Mouse (Mus musculus) neural tube, embryonic 11.5 days (tissue): Measurements from ENCODE around the gene Cdk7. TPM values are rescaled to one million over a fixed set of nuclear protein-coding genes. Genes with fewer than 3 reads are reported as not detected.

Experiments used
- ATAC-seq: fragments of 200-750 bp; cut with Nextera tagmentation; 2 replicates; pipeline ENCODE4 v1.8.0; 2017; ENCODE audit warnings: moderate number of reproducible peaks, mild to moderate bottlenecking, moderate TSS enrichment, moderate library complexity; ENCODE audit not compliant: insufficient read depth, low FRiP score, low TSS enrichment
- DNase-seq: peaks from one replicate; pipeline ENCODE4 v3.0.0-alpha.2; 2015; ENCODE audit warnings: low spot score
- H3K27ac ChIP-seq: fragments of 300-500 bp; sonication (generic); 2 replicates; pipeline ENCODE4 v1.5.1; 2014; ENCODE audit warnings: low read depth, mild to moderate bottlenecking, low read length
- H3K27me3 ChIP-seq: fragments of 300-500 bp; sonication (generic); 2 replicates; pipeline ENCODE4 v1.6.1; 2014; ENCODE audit warnings: mild to moderate bottlenecking, low read length, mixed read lengths; ENCODE audit not compliant: control insufficient read depth, insufficient read depth
- H3K36me3 ChIP-seq: fragments of 300-500 bp; sonication (generic); 2 replicates; pipeline ENCODE4 v1.6.1; 2014; ENCODE audit warnings: mild to moderate bottlenecking, low read length, moderate library complexity, mixed read lengths; ENCODE audit not compliant: control insufficient read depth, insufficient read depth
- H3K4me1 ChIP-seq: fragments of 300-500 bp; sonication (generic); 2 replicates; pipeline ENCODE4 v1.6.1; 2014; ENCODE audit warnings: low read length, mixed read lengths; ENCODE audit not compliant: control insufficient read depth, insufficient read depth
- H3K4me2 ChIP-seq: fragments of 300-500 bp; sonication (generic); 2 replicates; pipeline ENCODE4 v1.6.1; 2014; ENCODE audit warnings: low read depth, mild to moderate bottlenecking, moderate library complexity
- H3K4me3 ChIP-seq: fragments of 300-500 bp; sonication (generic); 2 replicates; pipeline ENCODE4 v1.5.1; 2014; ENCODE audit warnings: low read depth, low read length
- H3K9ac ChIP-seq: fragments of 300-500 bp; sonication (generic); 2 replicates; pipeline ENCODE4 v1.6.1; 2014; ENCODE audit warnings: mild to moderate bottlenecking, low read length
- H3K9me3 ChIP-seq: fragments of 300-500 bp; sonication (generic); 2 replicates; pipeline ENCODE4 v1.6.1; 2016; ENCODE audit warnings: low read length; ENCODE audit not compliant: control insufficient read depth
- WGBS: fragments of 180-500 bp; shearing (Covaris S2); extraction: QIAGEN DNeasy Blood & Tissue Kit; methylation state at CpG from one replicate; pipeline ENCODE4 v1.1.7; 2014; 5-methylcytosine and 5-hydroxymethylcytosine counted together
- polyA plus RNA-seq: library from polyadenylated mRNA; unstranded; fragments of >200 nt; fragmentation: Nextera tagmentation; extraction: Ambion mirVana; gene quantifications from 2 replicates; pipeline ENCODE4 v1.2.1, GENCODE M21; 2014

The Cdk7 gene
- polyA plus RNA-seq, 1 experiment from 2014 or later: 69.0 TPM

DNA sequence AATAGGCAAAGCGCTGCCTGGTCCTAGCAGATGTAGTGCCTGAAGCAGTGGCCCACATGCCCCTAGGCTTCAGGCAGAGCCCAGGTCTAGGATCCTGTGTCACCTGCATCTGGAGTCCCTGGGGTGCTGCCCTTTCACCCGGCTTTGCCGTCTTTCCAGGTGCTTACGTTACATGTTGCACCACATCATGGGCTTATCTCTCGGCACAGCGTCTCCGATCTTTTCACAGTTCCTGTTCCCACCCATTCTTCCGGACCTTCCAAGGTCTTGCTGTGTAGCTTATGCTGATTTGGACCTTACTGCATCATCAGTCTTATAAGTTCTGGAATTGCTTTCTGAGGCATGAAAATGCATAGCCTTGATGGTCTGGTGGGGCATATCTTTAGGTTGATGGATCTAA, 21.8 kb upstream of the Cdk7 start:
- Histone ChIP-seq H3K4me1 (no peaks in the 10 kb centered on the region), H3K36me3 (no peaks in the 10 kb centered on the region), H3K4me3 (no peak overlapping the region), H3K9me3 (no peaks in the 10 kb centered on the region), H3K9ac (no peak overlapping the region), H3K27ac (no peak overlapping the region), H3K27me3 (no peaks in the 10 kb centered on the region), H3K4me2 (no peak overlapping the region)
- ATAC-seq (no peak), DNase-seq (no peak)
- WGBS: 86% methylated on average over 8 of the region's 8 CpGs

GRCm38 (mm10) chr13:100751402-100751801, 20.7 kb upstream of the Cdk7 start:
- Histone ChIP-seq H3K9ac (no peak overlapping the region), H3K4me1 (no peaks in the 10 kb centered on the region), H3K4me3 (no peak overlapping the region), H3K36me3 (no peaks in the 10 kb centered on the region), H3K4me2 (no peak overlapping the region), H3K9me3 (no peaks in the 10 kb centered on the region), H3K27me3 (no peaks in the 10 kb centered on the region), H3K27ac (no peak overlapping the region)
- no peak for ATAC-seq
- DNase-seq: no peak
- WGBS: 75% methylated on average over 3 of the region's 3 CpGs

GRCm38 (mm10) chr13:100750799-100751198, 20.1 kb upstream of the Cdk7 start:
- H3K4me3 ChIP-seq: no peak overlapping the region
- H3K4me1 ChIP-seq: no peaks in the 10 kb centered on the region
- H3K27me3 ChIP-seq: no peaks in the 10 kb centered on the region
- H3K27ac ChIP-seq: no peak overlapping the region
- 87% methylated on average over 5 of the region's 5 CpGs for WGBS
- DNase-seq (no peak), ATAC-seq (no peak)
- no peaks in the 10 kb centered on the region for H3K36me3 ChIP-seq
- H3K9ac ChIP-seq: no peak overlapping the region
- H3K4me2 ChIP-seq: no peak overlapping the region
- H3K9me3 ChIP-seq: no peaks in the 10 kb centered on the region

DNA sequence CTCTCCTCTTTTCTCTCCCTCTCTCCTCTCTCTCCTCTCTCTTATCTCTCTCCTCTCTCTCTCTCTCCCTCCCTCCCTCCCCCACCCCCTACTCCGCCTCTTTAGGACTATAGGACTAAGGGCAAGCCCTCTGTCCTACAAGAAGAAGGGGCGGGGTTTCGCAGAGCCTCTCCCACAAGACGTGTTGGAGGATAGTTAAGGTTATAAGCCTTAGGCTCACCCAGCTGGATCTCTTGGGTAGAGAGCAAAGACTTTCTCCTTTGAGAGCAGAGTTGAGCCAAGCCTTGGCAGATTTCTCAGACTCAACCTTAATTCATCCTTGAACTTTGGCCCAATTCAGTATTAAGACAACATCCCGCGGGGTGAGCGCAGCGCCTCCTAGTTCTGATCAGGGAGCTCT, 17.9 kb upstream of the Cdk7 start:
- 33% methylated on average over 8 of the region's 8 CpGs for WGBS
- Histone ChIP-seq H3K27ac (no peak overlapping the region), H3K36me3 (no peaks in the 10 kb centered on the region), H3K4me1 (no peaks in the 10 kb centered on the region; the same call in 1 of the 2 replicates), H3K4me2 (no peak overlapping the region), H3K9me3 (no peaks in the 10 kb centered on the region), H3K4me3 (no peak overlapping the region), H3K9ac (no peak overlapping the region), H3K27me3 (no peaks in the 10 kb centered on the region)
- ATAC-seq (no peak), DNase-seq (no peak)

GRCm38 (mm10) chr13:100746090-100746489, 15.4 kb upstream of the Cdk7 start:
- Histone ChIP-seq H3K4me3 (no peak overlapping the region), H3K4me1 (no peaks in the 10 kb centered on the region; the same call in 1 of the 2 replicates), H3K36me3 (no peaks in the 10 kb centered on the region), H3K27ac (no peak overlapping the region), H3K4me2 (no peak overlapping the region), H3K27me3 (no peaks in the 10 kb centered on the region), H3K9me3 (no peaks in the 10 kb centered on the region), H3K9ac (no peak overlapping the region)
- DNase-seq (no peak), ATAC-seq (no peak)
- 90% methylated on average over 3 of the region's 3 CpGs for WGBS

DNA sequence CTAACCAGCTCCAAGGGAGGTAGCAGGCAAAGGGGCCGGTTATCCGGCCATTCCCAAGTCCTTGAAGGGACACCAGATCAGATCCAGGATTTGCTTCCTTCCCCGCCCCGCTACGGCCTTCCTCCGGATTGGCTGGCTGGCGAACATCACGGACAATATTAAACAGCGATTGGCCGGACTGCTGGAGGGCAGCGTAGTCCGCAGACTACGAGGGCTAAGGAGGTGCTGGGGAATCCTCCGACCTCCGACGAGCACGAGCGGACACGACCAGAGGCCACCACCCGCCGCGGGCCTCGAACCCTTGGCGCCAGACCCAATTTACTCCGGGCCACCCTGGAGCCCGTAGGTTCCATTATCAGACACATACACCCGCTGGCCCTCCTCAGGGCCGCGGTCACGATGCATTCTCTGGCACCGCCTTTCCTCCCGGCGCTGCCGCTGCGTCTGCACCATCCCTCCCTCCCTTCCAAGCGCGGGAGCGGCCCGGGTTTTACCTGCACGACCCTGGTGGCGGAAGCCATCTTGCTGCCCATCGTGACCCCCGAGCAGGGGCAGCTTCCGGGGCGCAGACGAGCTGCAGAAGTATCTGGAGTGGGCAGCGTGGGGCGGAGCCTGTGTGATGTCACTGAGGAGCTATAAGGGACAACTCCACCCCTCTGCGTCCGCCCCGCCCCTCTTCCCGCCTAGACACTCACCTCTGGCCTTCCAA, 13.5 kb upstream of the Cdk7 start, which contains the start of gene Mrps36:
Mrps36 (minus strand) TSS at position 624 of the 709 bp plus-strand sequence.
- H3K27me3 ChIP-seq: no peaks in the 10 kb centered on the region
- WGBS: under 1% methylated on average over 52 of the region's 52 CpGs
- H3K4me1 ChIP-seq: no peaks in the 10 kb centered on the region; the same call in 1 of the 2 replicates
- no peaks in the 10 kb centered on the region for H3K9me3 ChIP-seq
- H3K9ac ChIP-seq: peak within 1 kb of the TSS; percentile 64
- ATAC-seq: peak; percentile 97
- H3K4me3 ChIP-seq: peak within 1 kb of the TSS; percentile 50
- H3K36me3 ChIP-seq: no peaks in the 10 kb centered on the region
- H3K27ac ChIP-seq: peak within 1 kb of the TSS; percentile 91
- DNase-seq: peak; percentile 93
- peak within 1 kb of the TSS; percentile 51 for H3K4me2 ChIP-seq

DNA sequence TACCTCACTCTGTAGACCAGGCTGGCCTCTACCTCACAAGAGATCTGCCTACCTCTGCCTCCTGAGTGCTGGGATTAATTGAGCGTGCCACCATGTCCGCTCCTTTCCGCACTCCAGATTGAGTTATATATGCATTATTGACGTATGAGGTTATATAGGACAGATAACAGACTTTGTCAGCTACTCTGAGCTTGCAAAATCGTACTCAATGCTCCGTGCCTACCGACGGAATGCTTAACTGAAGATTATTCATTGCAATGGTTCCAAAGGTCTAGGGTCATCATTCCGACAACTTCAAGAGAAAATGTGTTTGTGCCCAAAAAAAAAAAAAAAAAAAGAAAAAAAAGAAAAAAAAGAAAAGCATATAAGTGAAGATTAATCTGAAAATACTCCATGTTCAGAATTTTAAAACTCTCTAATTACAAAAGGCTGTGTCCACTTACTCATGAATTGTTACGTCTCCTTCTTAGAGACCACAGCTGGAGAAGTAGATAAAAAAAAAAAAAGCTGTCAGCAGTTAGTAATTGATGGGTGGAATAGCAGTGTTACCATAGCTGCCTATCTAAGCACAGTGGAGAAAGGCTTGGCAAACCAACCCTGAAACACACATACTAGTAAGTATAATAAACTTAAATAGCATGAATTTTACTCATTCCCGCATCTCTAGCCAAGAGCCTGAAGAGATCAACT, 12.8 kb upstream of the Cdk7 start:
- no peaks in the 10 kb centered on the region for H3K9me3 ChIP-seq
- no peaks in the 10 kb centered on the region for H3K27me3 ChIP-seq
- peak overlapping the region; percentile 50 for H3K4me3 ChIP-seq
- peak; percentile 60 for ATAC-seq
- no peaks in the 10 kb centered on the region; the same call in 1 of the 2 replicates for H3K4me1 ChIP-seq
- peak overlapping the region; percentile 39; the same call in 1 of the 2 replicates for H3K27ac ChIP-seq
- DNase-seq: no peak
- 67% methylated on average over 11 of the region's 11 CpGs for WGBS
- H3K9ac ChIP-seq: peak overlapping the region; percentile 64
- no peaks in the 10 kb centered on the region for H3K36me3 ChIP-seq
- H3K4me2 ChIP-seq: peak overlapping the region; percentile 51

GRCm38 (mm10) chr13:100742831-100743230, 12.1 kb upstream of the Cdk7 start:
- H3K4me1 ChIP-seq: no peaks in the 10 kb centered on the region; the same call in 1 of the 2 replicates
- no peaks in the 10 kb centered on the region for H3K27me3 ChIP-seq
- 91% methylated on average over 5 of the region's 5 CpGs for WGBS
- no peak overlapping the region for H3K4me3 ChIP-seq
- ATAC-seq (no peak), DNase-seq (no peak)
- H3K9ac ChIP-seq: no peak overlapping the region
- H3K36me3 ChIP-seq: no peaks in the 10 kb centered on the region
- no peaks in the 10 kb centered on the region for H3K9me3 ChIP-seq
- no peak overlapping the region for H3K4me2 ChIP-seq
- no peak overlapping the region for H3K27ac ChIP-seq

DNA sequence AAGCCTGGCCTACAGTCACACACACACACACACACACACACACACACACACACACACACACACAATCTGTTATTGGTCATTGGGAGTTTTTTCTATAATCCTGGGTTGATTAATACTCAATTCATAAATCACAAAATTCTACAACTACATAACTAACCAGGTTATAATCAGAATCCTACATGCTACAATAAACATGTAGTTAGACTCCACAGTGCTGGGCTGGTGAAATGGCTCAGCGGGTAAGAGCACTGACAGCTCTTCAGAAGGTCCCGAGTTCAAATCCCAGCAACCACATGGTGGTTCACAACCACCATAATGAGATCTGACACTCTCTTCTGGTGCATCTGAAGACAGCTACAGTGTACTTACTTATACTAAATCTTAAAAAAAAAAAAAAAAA, 2.0 kb upstream of the Cdk7 start:
- no peak for DNase-seq
- Histone ChIP-seq H3K36me3 (peaks cover 4% of the 10 kb centered on the region; the same call in 1 of the 2 replicates), H3K9me3 (no peaks in the 10 kb centered on the region), H3K4me2 (no peak overlapping the region), H3K27ac (no peak overlapping the region), H3K4me1 (no peaks in the 10 kb centered on the region), H3K9ac (no peak overlapping the region), H3K27me3 (no peaks in the 10 kb centered on the region), H3K4me3 (no peak overlapping the region)
- 88% methylated on average over 2 of the region's 2 CpGs for WGBS
- ATAC-seq: no peak
